Mouse (Mus musculus) adipose tissue, adult 10 weeks (tissue): ENCODE results near the gene A930018P22Rik. TPM values are rescaled to one million over a fixed set of nuclear protein-coding genes. Genes with fewer than 3 reads are reported as not detected.

ENCODE experiments used
- polyA plus RNA-seq: library from polyadenylated mRNA; stranded (reverse); fragments of 350-450 nt; fragmentation: Illumina TruSeq; extraction: RNeasy Lipid Tissue Mini Kit (QIAGEN cat#74804); gene quantifications from one replicate; pipeline ENCODE4 v1.2.3, GENCODE M21; 2014; ENCODE audit warnings: low read depth, low replicate concordance

The A930018P22Rik gene
- polyA plus RNA-seq: 0.98 TPM

DNA sequence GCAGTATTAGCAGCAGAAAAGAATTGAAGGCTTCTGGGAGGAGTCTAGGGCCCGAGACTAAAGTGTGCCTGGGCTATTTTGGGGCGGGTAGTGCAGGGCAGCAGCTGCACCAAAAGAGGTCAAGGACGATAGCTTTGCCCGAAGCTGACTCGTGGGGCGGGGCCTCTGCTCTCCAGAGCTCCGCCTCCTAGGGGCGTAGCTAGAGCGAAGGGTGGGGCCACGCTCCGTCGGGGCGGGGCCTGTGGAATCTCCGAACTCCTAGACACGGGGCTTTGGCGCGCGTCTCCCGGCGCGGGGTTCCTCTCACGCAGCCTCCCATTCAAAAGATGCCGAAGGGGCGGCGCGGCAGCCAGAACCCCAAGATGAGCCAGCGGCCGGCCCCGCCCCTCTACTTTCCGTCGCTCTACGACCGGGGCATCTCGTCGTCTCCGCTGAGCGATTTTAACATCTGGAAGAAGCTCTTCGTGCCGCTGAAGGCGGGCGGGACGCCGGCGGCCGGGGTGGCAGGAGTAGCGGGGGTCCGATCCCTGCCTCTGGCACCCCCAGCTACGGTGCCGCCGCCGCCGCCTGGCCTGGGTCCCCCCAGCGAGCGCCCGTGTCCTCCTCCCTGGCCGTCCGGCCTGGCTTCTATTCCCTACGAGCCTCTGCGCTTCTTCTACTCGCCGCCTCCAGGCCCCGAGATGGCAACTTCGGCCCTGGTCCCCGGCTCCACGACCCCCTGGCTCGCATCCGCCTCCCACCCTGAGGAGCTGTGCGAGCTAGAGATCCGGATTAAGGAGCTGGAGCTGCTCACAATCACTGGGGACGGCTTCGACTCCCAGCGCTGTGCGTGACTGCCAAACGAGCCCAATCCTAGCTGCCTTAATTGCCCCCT, at the start of gene A930018P22Rik:
Gene A930018P22Rik, plus strand, starts transcription at position 265 of the 874 bp plus-strand sequence.

DNA sequence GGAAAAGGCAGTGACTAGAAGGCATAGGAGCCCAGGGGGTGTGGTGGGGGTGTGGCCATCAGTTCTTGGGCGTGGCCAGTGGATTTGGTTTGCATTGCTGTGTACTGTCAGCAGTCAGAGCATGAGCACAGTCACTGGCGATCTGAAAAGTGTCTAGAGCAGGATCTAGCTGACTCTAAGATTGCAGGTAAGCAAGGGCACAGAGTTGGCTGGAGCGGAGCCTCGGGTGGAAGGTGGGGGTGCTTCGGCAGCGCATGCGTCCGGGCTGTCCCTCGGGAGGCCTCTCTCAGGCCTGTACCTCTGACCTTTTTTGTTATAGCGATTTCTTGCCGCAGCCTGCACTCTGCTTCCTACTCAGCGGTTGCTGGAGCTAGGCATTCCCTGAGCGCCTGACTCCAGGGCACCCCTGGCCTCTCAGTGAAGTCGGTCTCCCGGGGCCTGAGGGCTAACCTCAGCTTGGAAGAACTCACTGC, 26.8 kb upstream of the A930018P22Rik start, which contains the start of gene Cd59a:
Gene Cd59a, plus strand, starts transcription at position 61 of the 473 bp plus-strand sequence.

Other genes starting within 250 kb of the A930018P22Rik start
- 16.9 TPM for gene Lmo2, start 164.8 kb upstream of the A930018P22Rik start, polyA plus RNA-seq
- gene Fbxo3, start 95.0 kb upstream of the A930018P22Rik start, polyA plus RNA-seq: 32.3 TPM
- 0.48 TPM for gene 4931422A03Rik, start 94.4 kb upstream of the A930018P22Rik start, polyA plus RNA-seq
- not detected for gene Gm10912, start 56.9 kb upstream of the A930018P22Rik start, polyA plus RNA-seq
- gene Gm10799, start 54.2 kb upstream of the A930018P22Rik start, polyA plus RNA-seq: not detected
- gene Cd59b, start 52.9 kb upstream of the A930018P22Rik start, polyA plus RNA-seq: 10.5 TPM
- 61.0 TPM for gene Cd59a, start 27.0 kb upstream of the A930018P22Rik start, polyA plus RNA-seq